Mouse (Mus musculus) ovary, postnatal 14 days (tissue): ENCODE results near the gene Med17.
A peak's percentile ranks its signal among the peaks of the same experiment; 100 is the strongest.
"Not testable (repeated sequence)": the region's sequence is repeated elsewhere in the genome, so short reads cannot be mapped to it uniquely, and the experiment has no call there.

Experiments used
- DNase-seq: peaks from one replicate; pipeline ENCODE4 v3.0.0; 2022; ENCODE audit warnings: low spot score

The Med17 gene

DNA sequence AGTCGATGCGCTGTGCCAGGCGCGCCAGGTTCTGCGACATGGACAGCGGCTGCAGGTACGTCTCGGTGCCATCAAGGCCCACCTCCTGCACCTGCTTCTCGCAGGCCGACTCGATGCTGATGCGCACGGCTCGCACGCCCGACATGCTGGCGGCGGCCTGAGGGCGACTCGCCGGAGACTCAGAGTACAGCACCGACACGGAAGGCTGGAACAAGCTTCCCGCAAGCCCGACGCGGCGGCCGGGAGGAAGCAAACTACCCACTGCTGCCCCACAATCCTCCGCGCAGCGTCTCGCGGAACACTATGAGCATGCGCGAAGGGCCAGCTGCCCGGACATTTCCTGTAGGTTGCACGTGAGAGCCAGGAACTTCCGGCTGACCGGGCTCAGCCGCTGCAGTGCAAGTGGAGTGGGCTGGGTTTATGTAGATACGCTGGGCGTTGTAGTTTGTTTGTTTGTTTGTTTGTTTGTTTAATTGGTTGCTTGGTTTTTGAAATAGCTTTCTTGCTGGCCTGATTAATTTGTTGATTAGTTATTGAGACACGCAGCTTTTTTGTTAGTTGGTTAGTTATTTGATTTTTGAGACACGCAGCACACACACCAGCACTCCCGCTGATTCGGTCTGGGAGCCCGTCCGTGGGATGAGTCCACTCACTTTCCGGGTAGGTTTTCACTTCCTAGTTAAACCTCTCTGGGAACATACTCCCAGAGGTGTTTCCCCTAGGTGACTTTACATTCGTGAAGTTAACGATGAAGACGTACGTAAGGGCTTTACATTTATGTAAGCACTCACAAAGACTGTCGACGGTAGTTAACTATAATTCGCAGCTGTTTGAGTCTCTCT lies at the start of gene Med17:
TSS of gene Med17 (minus strand) at position 283 of the 842 bp plus-strand sequence.
- peak; percentile 84 for DNase-seq

DNA sequence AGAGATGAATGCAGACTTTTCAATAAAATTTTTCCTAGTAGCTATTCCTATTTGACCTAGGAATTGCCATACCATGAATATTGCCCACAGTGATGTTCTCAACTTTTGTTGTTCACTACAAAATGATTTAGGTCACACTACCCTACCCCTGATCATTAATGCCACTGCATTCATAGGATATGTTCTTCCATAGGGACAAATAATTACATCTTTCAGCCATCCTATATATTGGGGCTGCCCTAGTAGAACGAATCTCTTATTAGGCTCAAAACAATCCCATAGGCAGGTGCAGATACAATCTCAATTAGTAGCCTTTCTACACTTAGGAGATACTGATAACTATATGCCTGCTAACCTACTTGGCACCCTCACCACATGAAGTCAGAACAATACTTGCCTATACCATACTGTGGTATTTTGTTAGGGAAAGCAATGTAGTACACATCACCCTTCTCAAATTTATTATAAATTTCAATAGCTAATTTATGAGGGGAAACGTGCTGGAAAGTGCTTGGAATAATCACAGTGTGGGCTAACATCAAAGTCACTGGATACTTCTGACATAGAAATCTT lies 38.5 kb upstream of the Med17 start:
- DNase-seq = no peak

DNA sequence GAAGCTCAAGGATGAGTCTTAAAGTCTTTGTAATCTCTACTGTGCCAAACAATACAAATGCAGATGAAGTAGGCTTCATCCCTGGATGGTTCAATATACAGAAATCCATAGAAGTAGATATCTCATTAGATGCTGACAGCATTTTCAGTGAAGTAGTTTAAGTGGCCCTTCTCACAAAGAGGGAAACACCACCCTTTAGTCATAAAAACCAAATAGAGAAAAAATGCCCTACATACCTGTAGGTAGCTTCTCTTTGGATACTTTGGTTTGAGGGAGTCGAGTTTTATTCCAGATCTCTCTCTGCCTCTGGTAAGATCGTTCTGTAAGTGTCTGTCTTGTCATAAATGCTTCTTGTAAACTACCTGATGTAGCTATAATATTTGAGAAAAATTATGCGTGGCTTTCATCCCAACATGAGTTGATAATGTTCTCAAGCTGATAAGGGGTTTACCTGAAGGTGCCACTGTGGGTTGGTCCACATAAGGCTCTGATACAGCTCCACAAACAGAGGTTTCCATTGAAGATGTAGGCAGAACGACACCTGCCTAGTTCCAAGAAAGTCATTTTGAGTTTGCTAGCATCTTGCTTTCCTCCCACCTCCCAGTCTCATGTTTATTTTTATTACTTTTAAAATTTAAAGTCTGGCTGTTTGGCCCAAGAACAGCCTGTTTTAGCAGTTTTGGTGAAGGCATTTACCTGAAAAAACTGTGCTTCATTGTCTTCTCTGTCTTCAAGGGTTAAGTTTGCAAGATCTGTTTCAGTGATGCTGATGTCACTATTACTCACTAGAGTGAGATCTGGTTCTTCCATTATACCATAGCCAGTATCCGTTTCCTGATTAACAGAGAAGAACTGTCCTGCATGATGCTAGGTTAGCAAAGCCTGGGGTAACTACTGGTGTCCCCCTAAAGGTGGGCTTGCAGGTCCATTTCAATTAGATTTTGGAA lies 37.8 kb upstream of the Med17 start:
- DNase-seq = no peak

DNA sequence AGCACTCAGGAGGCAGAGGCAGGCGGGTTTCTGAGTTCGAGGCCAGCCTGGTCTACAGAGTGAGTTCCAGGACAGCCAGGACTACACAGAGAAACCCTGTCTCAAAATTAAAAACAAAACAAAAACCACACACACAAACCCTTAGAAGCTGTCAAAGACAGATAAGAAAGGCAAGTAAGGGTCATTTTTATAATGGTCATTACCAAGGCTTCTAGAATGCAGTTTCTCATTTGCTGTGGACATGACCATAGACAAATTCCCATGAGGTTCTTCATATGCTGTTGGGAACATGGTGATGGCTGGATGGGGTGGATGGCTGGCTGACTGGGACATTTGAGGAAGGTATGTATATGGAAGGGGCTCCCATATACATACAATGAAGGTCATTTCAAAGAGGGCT lies 36.6 kb upstream of the Med17 start:
- DNase-seq = not testable (repeated sequence)

DNA sequence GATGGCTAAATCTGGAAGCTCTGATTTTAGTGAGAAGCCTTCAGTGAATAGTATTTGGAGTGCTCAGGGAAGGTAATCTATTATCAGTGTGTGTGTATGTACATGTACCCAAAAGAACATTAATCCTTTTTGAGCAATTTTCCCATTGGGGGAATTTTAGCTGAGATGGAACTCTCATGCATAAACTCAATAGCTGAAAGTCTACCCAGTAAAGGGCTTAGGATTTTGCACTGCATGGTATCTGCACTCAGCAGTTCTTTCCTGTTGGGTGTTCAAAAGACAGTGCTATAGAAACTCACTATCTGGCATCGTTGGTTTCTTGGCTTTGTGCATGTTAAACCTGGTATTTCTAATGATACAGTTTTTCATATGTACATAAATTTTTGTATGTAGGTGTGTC lies 34.9 kb upstream of the Med17 start:
- DNase-seq = no peak

DNA sequence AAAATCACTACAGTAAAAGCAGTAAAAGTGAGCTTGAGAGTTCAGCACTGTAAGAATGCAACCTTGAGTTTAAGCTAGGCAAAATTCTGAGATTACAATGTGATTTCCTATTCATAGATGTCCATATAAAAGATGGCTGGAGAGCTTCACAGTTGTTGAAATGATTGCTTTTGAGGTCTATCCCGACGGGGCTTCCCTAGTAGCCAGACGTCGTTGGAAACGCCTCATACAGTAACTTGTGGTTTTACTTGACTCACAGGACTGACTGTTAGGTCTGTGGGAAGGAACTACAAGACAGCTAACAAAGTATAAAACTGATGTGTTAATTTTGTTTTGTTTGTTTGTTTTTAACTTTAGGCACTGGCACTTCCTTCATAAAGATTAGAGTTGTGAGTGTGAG lies 33.9 kb upstream of the Med17 start:
- DNase-seq = no peak

DNA sequence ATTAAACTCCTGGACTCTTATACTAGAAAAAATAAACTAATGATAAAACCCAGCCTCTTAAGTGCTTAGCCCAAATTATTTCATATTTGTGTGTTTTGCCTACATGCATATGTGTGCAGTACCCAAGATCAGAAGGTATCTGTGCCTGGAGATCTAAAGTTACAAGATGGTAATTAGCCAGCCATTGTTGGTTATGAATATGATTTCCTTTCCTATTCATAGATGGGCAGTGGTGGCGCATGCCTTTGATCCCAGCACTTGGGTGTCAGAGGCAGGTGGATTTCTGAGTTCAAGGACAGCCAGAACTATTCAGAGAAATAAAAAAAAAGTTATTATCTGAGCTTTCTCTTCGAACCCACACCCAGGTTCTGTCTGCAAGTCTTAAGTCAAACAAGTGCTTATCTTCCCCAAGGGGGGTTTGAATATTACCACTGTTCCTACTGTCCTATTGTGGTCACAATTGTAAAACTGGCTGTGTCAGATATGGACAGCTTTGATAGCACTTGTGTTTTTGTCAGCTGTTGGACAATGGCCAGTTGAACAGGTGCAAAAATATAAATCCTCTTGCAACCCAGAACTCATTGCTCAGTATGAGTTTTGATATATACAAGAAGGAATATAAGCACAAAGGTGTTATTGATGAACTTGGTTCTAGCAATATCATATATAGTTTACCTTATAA lies 32.5 kb upstream of the Med17 start:
- DNase-seq = no peak

DNA sequence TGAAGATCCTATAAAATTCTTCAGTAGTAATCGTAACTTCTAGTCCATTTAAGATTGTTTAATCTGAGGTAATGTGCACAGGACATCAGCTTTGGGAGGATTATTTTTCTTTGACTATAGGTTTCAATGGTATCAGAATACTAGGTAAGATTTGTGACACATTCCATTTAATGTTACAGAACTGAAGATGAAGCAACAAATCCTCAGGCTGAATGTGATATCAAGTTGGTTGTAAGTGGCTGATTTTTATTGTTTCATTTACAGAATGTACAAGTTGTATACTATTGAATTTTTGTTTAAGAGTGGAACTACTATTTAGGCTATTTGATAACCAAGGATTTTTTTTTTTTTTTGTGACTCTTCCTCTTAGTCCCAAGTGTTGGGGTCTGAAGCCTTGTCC lies 30.4 kb upstream of the Med17 start:
- no peak for DNase-seq

DNA sequence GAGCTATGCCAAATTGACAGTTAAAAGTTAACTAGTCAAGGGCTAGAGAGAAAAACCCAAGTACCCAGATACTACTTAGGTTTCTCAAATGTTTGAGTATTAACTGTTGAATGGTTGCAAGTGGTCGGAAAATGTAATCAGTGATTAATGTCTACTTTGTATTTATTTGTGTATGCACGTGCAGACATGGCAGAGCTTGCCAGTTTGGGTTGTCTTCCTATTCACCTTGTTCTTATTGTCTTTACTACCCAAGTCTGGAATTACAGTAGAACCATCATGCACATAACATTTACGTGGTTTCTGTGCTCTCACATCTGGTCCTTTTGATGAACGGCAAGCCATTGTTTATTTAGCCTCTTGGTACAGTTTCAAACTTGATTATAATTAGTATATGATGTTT lies 29.7 kb upstream of the Med17 start:
- DNase-seq = no peak

DNA sequence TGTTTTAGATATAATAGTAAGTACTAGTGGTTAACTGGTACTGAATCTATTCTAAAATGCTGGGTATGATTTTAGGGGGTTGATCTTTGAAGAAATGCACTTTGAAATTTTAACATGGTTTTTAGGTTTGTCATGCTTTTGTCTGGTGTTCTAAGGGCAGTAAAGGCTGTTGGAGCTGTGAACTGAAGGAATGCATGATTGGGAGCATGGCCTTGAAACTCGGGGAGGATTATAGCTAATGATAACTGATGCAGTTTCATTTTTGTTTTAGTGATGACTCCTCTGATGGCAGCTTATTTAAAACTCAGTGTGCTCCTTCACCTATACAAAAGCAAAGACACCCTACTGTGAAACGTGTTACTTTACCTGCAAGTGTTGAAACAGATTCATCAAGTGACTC lies 28.5 kb upstream of the Med17 start:
- DNase-seq = no peak

DNA sequence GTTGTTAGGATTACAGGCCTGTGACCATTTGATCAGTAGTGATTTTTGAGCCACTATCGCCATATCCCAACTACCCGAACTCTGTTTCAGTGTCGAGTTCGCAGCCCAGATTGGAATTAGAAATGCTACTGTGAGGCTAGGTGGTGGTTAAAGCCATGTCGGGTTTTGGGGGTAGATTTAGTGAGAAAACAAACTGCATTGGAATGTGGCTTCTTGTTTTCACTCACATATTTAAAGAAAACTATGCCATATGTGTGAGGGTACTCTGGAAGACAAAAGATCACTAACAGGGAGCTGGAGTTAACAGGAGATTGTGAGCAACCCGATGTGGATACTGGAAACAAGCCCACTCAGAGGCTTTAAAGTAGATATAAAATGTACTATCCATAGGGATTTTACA lies 27.5 kb upstream of the Med17 start:
- no peak for DNase-seq

DNA sequence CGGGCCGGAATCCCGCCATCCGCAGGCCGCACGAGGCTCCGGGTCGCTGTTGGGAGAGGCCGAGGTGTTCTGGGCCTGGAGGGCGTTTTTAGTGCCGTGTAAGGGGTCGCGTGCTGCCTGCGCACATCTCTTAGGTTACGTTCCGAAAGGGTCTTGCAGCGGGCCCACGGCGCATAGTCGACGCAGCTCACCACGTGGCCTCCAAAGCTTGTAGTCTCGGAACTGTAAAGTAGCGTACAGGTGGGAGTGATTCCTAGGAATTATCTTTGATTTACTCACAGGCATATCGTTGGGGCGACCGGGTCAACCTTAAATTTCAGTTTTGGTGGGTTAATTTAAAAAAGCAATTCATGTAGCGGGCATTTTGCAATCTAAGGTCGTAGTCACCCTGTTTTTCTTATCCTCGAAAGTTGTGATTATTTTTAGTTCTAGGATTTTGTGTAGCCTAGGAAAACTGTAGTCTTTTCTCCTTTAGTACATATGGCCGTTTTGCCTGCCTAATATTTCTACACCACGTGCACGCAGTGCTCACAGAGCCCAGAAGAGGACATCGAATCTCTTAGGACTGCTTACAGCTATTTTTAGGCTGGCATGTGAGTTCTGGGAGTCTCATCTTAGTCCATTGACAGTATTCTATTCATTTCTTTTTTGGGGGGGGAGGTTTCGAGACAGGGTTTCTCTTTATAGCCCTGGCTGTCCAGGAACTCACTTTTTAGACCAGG lies 26.8 kb upstream of the Med17 start, which contains the start of gene 4931406C07Rik:
TSS of gene 4931406C07Rik (minus strand) at position 51 of the 722 bp plus-strand sequence.
- DNase-seq = no peak

DNA sequence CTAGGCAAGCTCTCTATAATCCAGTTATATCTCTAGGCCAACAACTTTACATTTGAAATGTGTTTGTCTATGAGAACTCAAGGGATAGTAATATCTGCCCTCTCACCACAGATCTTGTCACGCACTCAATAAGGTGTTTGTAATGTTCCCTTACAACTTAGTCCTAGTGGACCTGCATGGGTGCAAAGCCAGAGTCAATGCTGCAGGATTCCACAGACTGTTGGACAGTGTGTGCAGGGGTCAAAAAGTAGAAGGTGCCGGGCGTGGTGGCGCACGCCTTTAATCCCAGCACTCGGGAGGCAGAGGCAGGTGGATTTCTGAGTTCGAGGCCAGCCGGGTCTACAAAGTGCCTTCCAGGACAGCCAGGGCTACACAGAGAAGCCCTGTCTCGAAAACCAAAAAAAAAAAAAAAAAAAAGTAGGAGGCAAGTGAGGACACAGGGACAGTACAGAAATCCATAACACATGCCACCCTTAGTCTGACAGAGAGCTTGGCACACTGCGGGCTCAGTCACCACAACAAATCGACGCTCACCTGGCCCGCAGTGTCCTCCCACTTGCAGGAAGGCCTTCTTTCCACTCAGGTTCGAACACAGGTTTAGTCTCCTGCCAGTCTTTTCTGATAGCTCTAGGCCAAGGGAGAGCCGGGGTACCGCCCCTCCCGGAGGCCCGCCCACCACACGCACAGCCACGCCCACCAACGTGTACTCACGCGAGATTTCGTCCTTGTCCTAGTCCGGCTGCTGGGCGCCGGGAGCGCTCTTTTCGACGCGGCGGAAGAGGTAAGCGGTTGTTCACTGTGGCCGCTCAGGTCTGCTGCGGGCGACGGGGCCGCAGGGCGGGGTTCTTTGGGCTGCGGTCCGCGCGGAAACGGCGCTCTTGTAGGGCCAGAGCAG lies 26.0 kb upstream of the Med17 start, which contains the start of gene Taf1d:
TSS of gene Taf1d (plus strand) at position 712 of the 895 bp plus-strand sequence.
- DNase-seq = peak; percentile 99

DNA sequence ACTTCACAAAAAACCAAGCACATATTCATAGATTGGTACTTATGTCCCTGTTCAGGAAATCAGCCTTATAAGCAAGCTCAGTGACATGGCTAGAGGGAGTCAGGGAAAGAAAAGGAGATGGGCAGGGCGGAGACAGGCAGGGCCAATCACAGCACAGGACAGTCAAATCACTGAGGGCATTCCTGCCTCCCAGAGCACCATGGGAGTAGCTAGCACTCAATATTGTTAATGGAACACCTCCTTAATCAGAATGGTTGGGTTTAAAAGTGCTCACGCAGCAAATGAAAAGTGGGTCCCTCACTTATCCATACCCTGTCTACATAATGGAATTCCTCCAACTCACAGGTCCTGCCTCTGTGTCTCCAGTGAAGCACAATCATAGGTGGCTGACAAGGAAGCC lies 23.1 kb upstream of the Med17 start:
- DNase-seq = no peak

DNA sequence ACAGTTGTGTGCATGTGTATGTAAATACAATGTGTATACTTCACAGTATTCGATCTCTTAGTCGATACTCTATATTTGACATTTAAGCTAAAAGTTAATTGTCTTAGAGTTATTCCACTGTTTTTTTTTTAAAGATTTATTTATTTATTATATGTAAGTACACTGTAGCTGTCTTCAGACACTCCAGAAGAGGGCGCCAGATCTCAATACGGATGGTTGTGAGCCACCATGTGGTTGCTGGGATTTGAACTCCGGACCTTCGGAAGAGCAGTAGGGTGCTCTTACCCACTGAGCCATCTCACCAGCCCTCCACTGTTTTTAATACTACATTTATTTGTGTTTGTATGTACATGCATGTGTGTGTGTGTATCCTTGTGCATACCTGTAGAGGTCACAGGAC lies 22.3 kb upstream of the Med17 start:
- DNase-seq = not testable (repeated sequence)

DNA sequence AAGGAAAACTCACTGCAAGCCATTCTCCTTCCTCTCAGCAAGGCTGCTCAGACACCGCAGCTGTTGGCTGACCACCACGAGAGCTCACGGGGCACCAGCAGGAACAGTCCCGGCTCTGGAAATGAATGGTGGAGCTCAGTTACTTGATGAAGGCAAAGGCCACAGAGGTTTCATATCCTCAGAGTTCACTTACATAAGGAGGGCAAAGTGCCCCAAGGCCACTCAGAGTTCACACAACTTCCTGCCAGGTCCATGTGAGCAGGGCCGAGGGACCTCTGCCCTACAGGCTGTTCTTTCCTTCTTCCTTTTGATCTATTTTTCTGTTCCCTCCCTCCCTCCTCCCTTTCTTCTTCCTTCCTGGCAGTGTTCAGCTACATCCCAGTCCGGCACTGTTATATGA lies 21.7 kb upstream of the Med17 start:
- no peak for DNase-seq

DNA sequence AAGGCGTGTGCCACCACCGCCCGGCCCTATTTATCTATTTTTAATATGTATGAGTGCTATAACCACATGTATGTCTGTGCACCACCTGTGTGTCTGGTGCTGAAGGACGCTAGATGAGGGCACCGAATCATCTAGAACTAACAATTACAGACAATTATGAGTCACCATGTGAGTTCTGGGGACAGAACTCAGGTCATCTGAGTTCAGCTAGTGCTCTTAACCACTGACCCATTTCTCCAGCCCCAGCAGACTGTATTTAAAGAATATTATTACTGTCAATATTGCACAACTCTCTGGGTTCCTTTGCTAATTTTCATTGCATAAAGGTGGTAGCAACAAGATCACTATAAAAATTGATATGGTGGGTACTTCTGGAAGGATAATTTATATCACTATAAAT lies 20.3 kb upstream of the Med17 start:
- no peak for DNase-seq

DNA sequence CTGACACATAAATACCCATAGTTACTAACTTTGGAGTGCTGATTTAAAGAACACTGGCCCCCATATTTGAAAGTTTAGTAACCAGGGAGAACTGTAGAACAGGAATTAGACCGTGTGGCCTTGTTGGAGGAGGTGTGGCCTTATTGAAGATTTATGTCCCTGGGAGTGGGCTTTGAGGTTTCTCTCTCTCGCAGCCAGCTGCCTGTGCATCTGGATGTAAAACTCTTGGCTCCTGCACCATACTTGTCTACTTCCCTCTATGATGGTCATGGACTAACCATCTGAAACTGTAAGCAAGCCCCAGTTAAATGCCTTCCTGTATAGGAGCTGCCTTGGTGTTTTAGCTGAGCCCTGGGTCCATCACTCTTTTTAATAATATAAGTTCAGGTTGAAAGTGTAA lies 18.7 kb upstream of the Med17 start:
- no peak for DNase-seq

DNA sequence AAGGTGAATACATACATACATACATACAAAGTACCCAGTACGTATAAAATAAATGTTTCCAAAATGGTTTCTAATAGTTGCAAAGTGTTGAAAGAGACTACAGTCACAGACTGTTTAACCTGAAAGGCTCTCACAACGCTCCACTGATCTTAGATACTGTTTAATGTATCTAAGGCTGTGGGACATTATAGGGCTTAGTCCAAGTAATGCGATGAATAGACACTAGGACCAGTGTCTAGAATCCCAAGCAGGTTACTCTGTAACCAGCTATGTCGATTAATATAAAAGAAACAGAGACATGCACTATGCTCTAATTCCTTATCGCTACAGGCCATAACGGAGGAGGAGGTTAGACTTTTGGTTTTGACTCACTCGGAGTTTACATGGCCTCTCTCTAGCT lies 17.4 kb upstream of the Med17 start:
- no peak for DNase-seq

DNA sequence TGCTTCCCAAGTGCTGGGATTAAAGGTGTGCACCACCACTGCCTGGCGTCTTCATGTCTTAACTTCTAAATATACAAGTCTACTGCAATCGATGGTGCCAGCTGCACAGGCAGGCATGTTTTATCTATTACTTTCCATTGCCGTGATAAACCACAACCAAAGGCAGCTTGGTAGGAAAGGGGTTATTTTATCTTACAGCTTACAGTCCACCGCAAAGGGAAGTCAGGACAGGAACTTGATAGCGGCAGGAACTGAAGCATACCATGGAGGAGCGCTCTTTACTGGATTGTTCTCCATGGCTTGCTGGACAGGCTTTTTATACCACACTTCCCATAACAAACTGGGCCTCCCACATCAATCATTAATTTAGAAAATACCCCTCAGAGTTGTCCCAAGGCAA lies 9.5 kb upstream of the Med17 start:
- no peak for DNase-seq
